Mouse (Mus musculus) kidney, postnatal 14 days (tissue): ENCODE data around the gene R3hdm2.
A peak's percentile ranks its signal among the peaks of the same experiment; 100 is the strongest.

Experiments
- DNase-seq: peaks from one replicate; pipeline ENCODE4 v3.0.0; 2022; ENCODE audit warnings: mixed read lengths

The R3hdm2 gene

GRCm38 (mm10) chr10:127380251-127380691, at the start of gene R3hdm2:
Gene R3hdm2 (plus strand): TSS chr10:127380327.
- DNase-seq: peak; percentile 96

- DNase-seq: no peak
These were observed 47.8 kb upstream of the R3hdm2 start for GRCm38 (mm10) chr10:127332211-127332874.

GRCm38 (mm10) chr10:127333152-127333551, 47.0 kb upstream of the R3hdm2 start:
- no peak for DNase-seq

GRCm38 (mm10) chr10:127335271-127335670, 44.9 kb upstream of the R3hdm2 start:
- DNase-seq: no peak

- DNase-seq: no peak
These were observed 43.2 kb upstream of the R3hdm2 start for GRCm38 (mm10) chr10:127336952-127337351.

GRCm38 (mm10) chr10:127337536-127338099, 42.5 kb upstream of the R3hdm2 start:
- DNase-seq: no peak

GRCm38 (mm10) chr10:127338930-127339682, 41.0 kb upstream of the R3hdm2 start:
- peak; percentile 92 for DNase-seq

GRCm38 (mm10) chr10:127339683-127340576, 40.2 kb upstream of the R3hdm2 start:
- peak; percentile 72 for DNase-seq

GRCm38 (mm10) chr10:127340577-127341359, 39.4 kb upstream of the R3hdm2 start:
- no peak for DNase-seq

GRCm38 (mm10) chr10:127341360-127341690, 38.8 kb upstream of the R3hdm2 start:
- DNase-seq: no peak

- DNase-seq: peak; percentile 81
These were observed 38.1 kb upstream of the R3hdm2 start, which contains the start of gene Gli1 for GRCm38 (mm10) chr10:127341891-127342639. Gene Gli1 (minus strand): TSS chr10:127341974.

GRCm38 (mm10) chr10:127343029-127343428, 37.1 kb upstream of the R3hdm2 start:
- DNase-seq: no peak

GRCm38 (mm10) chr10:127346173-127346572, 34.0 kb upstream of the R3hdm2 start:
- no peak for DNase-seq

- no peak for DNase-seq
These were observed 31.2 kb upstream of the R3hdm2 start for GRCm38 (mm10) chr10:127348957-127349356.

- DNase-seq: no peak
These were observed 30.3 kb upstream of the R3hdm2 start for GRCm38 (mm10) chr10:127349810-127350209.

- DNase-seq: peak; percentile 84
These were observed 29.4 kb upstream of the R3hdm2 start for GRCm38 (mm10) chr10:127350594-127351284.

- no peak for DNase-seq
These were observed 28.9 kb upstream of the R3hdm2 start for GRCm38 (mm10) chr10:127351285-127351595.

- DNase-seq: no peak
These were observed 28.4 kb upstream of the R3hdm2 start for GRCm38 (mm10) chr10:127351719-127352118.

GRCm38 (mm10) chr10:127352187-127352586, 27.9 kb upstream of the R3hdm2 start:
- peak; percentile 28 for DNase-seq

GRCm38 (mm10) chr10:127352766-127353165, 27.4 kb upstream of the R3hdm2 start:
- DNase-seq: no peak
